Mouse (Mus musculus): ENCODE data around the gene Rgsl1. TPM values are rescaled to one million over a fixed set of nuclear protein-coding genes. Genes with fewer than 3 reads are reported as not detected.
"Not testable (repeated sequence)": the region's sequence is repeated elsewhere in the genome, so short reads cannot be mapped to it uniquely, and the experiment has no call there.

The Rgsl1 gene
- polyA plus RNA-seq (2012; rRNA removed) = 0.36 and 0.41 TPM in 2 replicates

DNA sequence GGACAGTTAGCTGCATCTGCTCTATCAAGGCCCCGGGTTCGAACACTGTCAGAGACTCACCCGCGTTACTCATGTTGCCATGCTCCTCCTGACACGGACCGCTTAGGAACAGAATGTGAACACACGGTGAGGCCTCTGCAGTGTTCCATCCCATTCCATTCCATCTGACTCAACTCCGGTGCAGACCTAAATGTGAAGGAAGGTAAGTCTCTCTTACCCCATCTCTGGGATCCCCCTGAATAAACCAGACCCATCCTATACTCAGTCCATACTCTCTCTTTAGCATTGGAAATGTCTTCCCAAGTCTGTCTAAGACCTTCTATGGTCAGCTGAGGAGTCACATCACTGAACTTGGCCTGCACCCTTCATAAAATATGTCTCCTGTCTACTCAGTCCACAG, at the start of gene Rgsl1:
TSS of gene Rgsl1 (minus strand) at position 101 of the 400 bp plus-strand sequence.
- WGBS = 98% methylated on average over 8 of the region's 8 CpGs

GRCm38 (mm10) chr1:153891442-153891841, 47.5 kb upstream of the Rgsl1 start, which contains the start of gene Teddm1a:
Gene Teddm1a (plus strand): TSS chr1:153891742.
- H3K36me3 ChIP-seq (ENCODE audit: control insufficient read depth, insufficient read depth, low read length) = no peaks in the 10 kb centered on the region
- 10% methylated on average over 4 of the region's 4 CpGs for WGBS
- no peak for TF ChIP-seq POLR2A (IDR thresholded peaks at IDR 0.05; ENCODE audit: control insufficient read depth, extremely low read depth, insufficient read depth, low read length, poor library complexity)
- no peak for TF ChIP-seq CTCF (IDR thresholded peaks at IDR 0.05; ENCODE audit: borderline replicate concordance, control insufficient read depth, extremely low read depth, insufficient read depth, low read length, poor library complexity)
- no peaks in the 10 kb centered on the region for H3K27me3 ChIP-seq (ENCODE audit: control insufficient read depth, insufficient read depth, low read length)
- no peaks in the 10 kb centered on the region for H3K4me1 ChIP-seq (replicated peaks; ENCODE audit: control insufficient read depth, insufficient read depth, low read length)
- no peak within 1 kb of the TSS for H3K27ac ChIP-seq (ENCODE audit: control insufficient read depth, insufficient read depth, low read length)
- no peak within 1 kb of the TSS for H3K4me3 ChIP-seq (ENCODE audit: control insufficient read depth, insufficient read depth, low read length)
- no peak for DNase-seq

More for the DNA sequence above, at the start of gene Rgsl1:
- no peaks in the 10 kb centered on the region for H3K27me3 ChIP-seq (ENCODE audit: control insufficient read depth, insufficient read depth, low read length)
- TF ChIP-seq CTCF (IDR thresholded peaks at IDR 0.05; ENCODE audit: borderline replicate concordance, control insufficient read depth, extremely low read depth, insufficient read depth, low read length, poor library complexity) (no peak), POLR2A (IDR thresholded peaks at IDR 0.05; ENCODE audit: control insufficient read depth, extremely low read depth, insufficient read depth, low read length, poor library complexity) (no peak)
- no peak within 1 kb of the TSS for H3K27ac ChIP-seq (ENCODE audit: control insufficient read depth, insufficient read depth, low read length)
- no peak for DNase-seq
- no peaks in the 10 kb centered on the region for H3K36me3 ChIP-seq (ENCODE audit: control insufficient read depth, insufficient read depth, low read length)
- no peak within 1 kb of the TSS for H3K4me3 ChIP-seq (ENCODE audit: control insufficient read depth, insufficient read depth, low read length)
- H3K4me1 ChIP-seq (replicated peaks; ENCODE audit: control insufficient read depth, insufficient read depth, low read length) = peaks cover 16% of the 10 kb centered on the region

DNA sequence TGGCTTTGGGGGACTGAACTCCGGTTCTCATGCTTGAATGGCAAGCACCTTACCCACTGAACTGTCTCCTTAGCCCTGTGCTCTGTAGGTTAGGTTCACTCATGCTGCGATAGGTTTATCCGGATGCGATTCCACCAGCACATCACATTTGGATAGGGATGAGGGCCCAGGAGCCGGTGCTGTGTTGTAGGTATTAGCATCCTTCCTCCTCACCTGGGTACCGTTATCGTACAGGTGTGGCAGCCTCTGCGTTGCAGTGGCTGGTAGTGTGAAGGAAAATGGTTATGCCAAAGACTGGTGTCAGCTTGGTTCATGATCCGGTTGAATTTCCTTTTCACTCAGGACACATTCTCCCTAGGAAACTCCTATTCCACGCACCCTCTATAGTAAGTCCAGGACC, 46.2 kb upstream of the Rgsl1 start:
- H3K27me3 ChIP-seq (ENCODE audit: control insufficient read depth, insufficient read depth, low read length) = no peaks in the 10 kb centered on the region
- no peak overlapping the region for H3K27ac ChIP-seq (ENCODE audit: control insufficient read depth, insufficient read depth, low read length)
- 98% methylated on average over 10 of the region's 10 CpGs for WGBS
- H3K4me3 ChIP-seq (ENCODE audit: control insufficient read depth, insufficient read depth, low read length) = no peak overlapping the region
- H3K36me3 ChIP-seq (ENCODE audit: control insufficient read depth, insufficient read depth, low read length) = no peaks in the 10 kb centered on the region
- no peak for DNase-seq
- TF ChIP-seq CTCF (IDR thresholded peaks at IDR 0.05; ENCODE audit: borderline replicate concordance, control insufficient read depth, extremely low read depth, insufficient read depth, low read length, poor library complexity) = no peak
- TF ChIP-seq POLR2A (IDR thresholded peaks at IDR 0.05; ENCODE audit: control insufficient read depth, extremely low read depth, insufficient read depth, low read length, poor library complexity) = no peak
- H3K4me1 ChIP-seq (replicated peaks; ENCODE audit: control insufficient read depth, insufficient read depth, low read length) = no peaks in the 10 kb centered on the region

DNA sequence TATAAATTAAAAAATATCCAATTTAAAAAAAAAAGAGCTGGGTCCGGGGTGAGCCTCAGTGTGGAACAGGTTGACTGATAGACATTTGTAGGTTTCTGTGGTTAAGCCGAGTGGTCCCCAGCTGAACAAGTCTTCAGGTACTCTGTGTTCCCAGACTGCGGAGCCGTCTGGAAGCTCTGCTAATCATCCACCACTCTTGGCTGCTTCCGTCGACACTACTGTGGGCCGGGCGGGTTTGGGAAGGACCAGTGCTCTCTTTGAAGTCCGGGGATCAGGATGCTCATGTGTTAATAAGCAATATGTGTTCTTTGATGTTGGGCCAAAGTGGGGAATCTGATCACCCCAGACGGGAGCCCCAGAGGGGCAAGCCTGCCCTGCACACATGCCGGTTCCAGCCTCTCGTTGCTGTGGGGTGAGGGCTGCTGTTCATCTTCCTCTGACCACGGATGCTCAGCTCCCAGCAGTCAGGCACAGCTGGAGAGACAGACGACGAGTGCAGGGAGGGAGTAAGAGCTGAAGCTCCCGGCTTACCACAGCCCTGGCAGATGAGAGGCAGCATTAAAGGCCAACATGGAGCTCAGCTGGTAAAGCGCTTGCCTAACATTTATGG, 42.2 kb upstream of the Rgsl1 start:
- no peak for DNase-seq
- Histone ChIP-seq H3K36me3 (ENCODE audit: control insufficient read depth, insufficient read depth, low read length) (no peaks in the 10 kb centered on the region), H3K27ac (ENCODE audit: control insufficient read depth, insufficient read depth, low read length) (no peak overlapping the region), H3K4me1 (replicated peaks; ENCODE audit: control insufficient read depth, insufficient read depth, low read length) (no peaks in the 10 kb centered on the region), H3K4me3 (ENCODE audit: control insufficient read depth, insufficient read depth, low read length) (no peak overlapping the region), H3K27me3 (ENCODE audit: control insufficient read depth, insufficient read depth, low read length) (no peaks in the 10 kb centered on the region)
- TF ChIP-seq CTCF (IDR thresholded peaks at IDR 0.05; ENCODE audit: borderline replicate concordance, control insufficient read depth, extremely low read depth, insufficient read depth, low read length, poor library complexity) (no peak), POLR2A (IDR thresholded peaks at IDR 0.05; ENCODE audit: control insufficient read depth, extremely low read depth, insufficient read depth, low read length, poor library complexity) (no peak)
- WGBS = 72% methylated on average over 17 of the region's 17 CpGs

- 98% methylated on average over 17 of the region's 17 CpGs for WGBS
- H3K4me3 ChIP-seq (ENCODE audit: control insufficient read depth, insufficient read depth, low read length); H3K27me3 ChIP-seq (ENCODE audit: control insufficient read depth, insufficient read depth, low read length); DNase-seq; H3K36me3 ChIP-seq (ENCODE audit: control insufficient read depth, insufficient read depth, low read length); H3K4me1 ChIP-seq (replicated peaks; ENCODE audit: control insufficient read depth, insufficient read depth, low read length); H3K27ac ChIP-seq (ENCODE audit: control insufficient read depth, insufficient read depth, low read length): not testable (repeated sequence)
These were observed 36.4 kb upstream of the Rgsl1 start for GRCm38 (mm10) chr1:153880391-153880790.

DNA sequence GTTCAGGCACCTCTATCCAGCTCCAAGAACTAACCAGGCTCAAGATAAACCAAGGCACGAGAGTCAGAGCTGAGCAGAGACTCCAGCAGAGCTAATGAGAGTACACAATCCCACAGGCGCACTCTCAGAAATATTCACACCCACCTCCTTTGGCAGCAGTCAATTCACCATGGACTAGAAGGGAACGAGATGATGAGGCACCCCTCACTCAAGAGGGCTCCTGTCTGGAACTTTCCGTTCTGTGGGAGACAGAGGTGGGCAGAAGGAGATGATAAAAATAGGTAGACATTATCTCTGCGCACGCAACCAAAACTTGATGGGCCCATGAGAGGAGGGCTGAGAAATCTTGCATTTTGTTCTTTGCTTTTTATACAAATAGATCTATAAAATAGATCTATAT, 30.1 kb upstream of the Rgsl1 start, which contains the start of gene Teddm1b:
TSS of gene Teddm1b (plus strand) at position 301 of the 400 bp plus-strand sequence.
- no peak for TF ChIP-seq CTCF (IDR thresholded peaks at IDR 0.05; ENCODE audit: borderline replicate concordance, control insufficient read depth, extremely low read depth, insufficient read depth, low read length, poor library complexity)
- TF ChIP-seq POLR2A (IDR thresholded peaks at IDR 0.05; ENCODE audit: control insufficient read depth, extremely low read depth, insufficient read depth, low read length, poor library complexity) = no peak
- Histone ChIP-seq H3K27me3 (ENCODE audit: control insufficient read depth, insufficient read depth, low read length) (no peaks in the 10 kb centered on the region), H3K4me1 (replicated peaks; ENCODE audit: control insufficient read depth, insufficient read depth, low read length) (no peaks in the 10 kb centered on the region), H3K36me3 (ENCODE audit: control insufficient read depth, insufficient read depth, low read length) (no peaks in the 10 kb centered on the region), H3K27ac (ENCODE audit: control insufficient read depth, insufficient read depth, low read length) (no peak within 1 kb of the TSS), H3K4me3 (ENCODE audit: control insufficient read depth, insufficient read depth, low read length) (no peak within 1 kb of the TSS)
- 94% methylated on average over 6 of the region's 6 CpGs for WGBS
- DNase-seq = no peak

- Histone ChIP-seq H3K36me3 (ENCODE audit: control insufficient read depth, insufficient read depth, low read length) (no peaks in the 10 kb centered on the region), H3K4me3 (ENCODE audit: control insufficient read depth, insufficient read depth, low read length) (no peak overlapping the region), H3K4me1 (replicated peaks; ENCODE audit: control insufficient read depth, insufficient read depth, low read length) (peaks cover 11% of the 10 kb centered on the region), H3K27me3 (ENCODE audit: control insufficient read depth, insufficient read depth, low read length) (no peaks in the 10 kb centered on the region), H3K27ac (ENCODE audit: control insufficient read depth, insufficient read depth, low read length) (no peak overlapping the region)
- DNase-seq = no peak
- TF ChIP-seq POLR2A (IDR thresholded peaks at IDR 0.05; ENCODE audit: control insufficient read depth, extremely low read depth, insufficient read depth, low read length, poor library complexity) (no peak), CTCF (IDR thresholded peaks at IDR 0.05; ENCODE audit: borderline replicate concordance, control insufficient read depth, extremely low read depth, insufficient read depth, low read length, poor library complexity) (no peak)
- WGBS = 90% methylated on average over 8 of the region's 8 CpGs
These were observed 12.0 kb upstream of the Rgsl1 start for GRCm38 (mm10) chr1:153855946-153856345.

DNA sequence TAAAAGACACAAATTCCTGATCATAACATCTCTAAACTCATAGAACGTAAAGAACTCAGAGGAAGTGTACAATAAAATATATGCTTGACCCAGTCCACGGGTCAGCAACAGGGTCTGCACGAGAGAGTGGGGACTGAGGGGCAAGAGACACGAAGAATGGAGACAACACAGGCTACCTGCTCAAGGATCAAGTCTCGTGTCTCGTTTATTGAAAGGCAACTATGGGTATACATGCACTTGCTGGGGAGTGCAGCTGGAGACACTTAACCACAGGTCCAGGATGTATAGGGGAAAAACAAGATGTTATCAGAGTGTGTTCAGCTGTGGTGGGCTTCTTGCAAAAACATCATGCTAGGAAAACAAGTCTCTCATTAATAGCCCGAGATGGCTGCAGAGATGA, 8.8 kb upstream of the Rgsl1 start:
- WGBS = 19% methylated on average over 7 of the region's 7 CpGs
- H3K27me3 ChIP-seq (ENCODE audit: control insufficient read depth, insufficient read depth, low read length); H3K36me3 ChIP-seq (ENCODE audit: control insufficient read depth, insufficient read depth, low read length); H3K4me3 ChIP-seq (ENCODE audit: control insufficient read depth, insufficient read depth, low read length): not testable (repeated sequence)
- DNase-seq = peak; percentile 35
- peak overlapping the region; percentile 94 for H3K27ac ChIP-seq (ENCODE audit: control insufficient read depth, insufficient read depth, low read length)
- peaks cover 23% of the 10 kb centered on the region for H3K4me1 ChIP-seq (replicated peaks; ENCODE audit: control insufficient read depth, insufficient read depth, low read length)
